Comparison of ENCODE assay signal across 13 mouse cellular contexts in genomic region chr2:3682699-3683098, GRCm38 (mm10).
"Had no signal": no experiment of that assay in that cellular context is flagged by ENCODE, and none has a peak within 500 bp of the region (broad histone marks: within the 10 kb centered on the region; RNA-seq: fewer than 3 reads in every experiment).

No protein-coding gene starts in this region.

- H3K27ac ChIP-seq: liver, embryonic 15.5 days had no signal

- DNase-seq: kidney, adult 8-10 months; kidney, postnatal 25 days; lung, embryonic 14.5 days; lung, postnatal 10 days; lung, postnatal 4 days; right cerebral cortex, adult 18-20 months; right cerebral cortex, postnatal 25 days; thymus, postnatal 36 days had no signal

- ATAC-seq: intestine, postnatal 0 days had no signal

- H3K36me3 ChIP-seq: limb, embryonic 15.5 days; liver, embryonic 15.5 days; midbrain, embryonic 10.5 days; neural tube, embryonic 13.5 days had no signal

- H3K27me3 ChIP-seq: limb, embryonic 15.5 days; liver, embryonic 15.5 days; neural tube, embryonic 13.5 days had no signal

- H3K4me2 ChIP-seq: limb, embryonic 15.5 days; liver, embryonic 15.5 days; lung, embryonic 14.5 days had no signal

- H3K4me1 ChIP-seq: liver, embryonic 15.5 days had no signal

- H3K9me3 ChIP-seq: limb, embryonic 15.5 days; liver, embryonic 15.5 days; midbrain, embryonic 10.5 days; neural tube, embryonic 13.5 days had no signal

- H3K9ac ChIP-seq: limb, embryonic 15.5 days; liver, embryonic 15.5 days; lung, embryonic 14.5 days had no signal

- H3K4me3 ChIP-seq: limb, embryonic 15.5 days; liver, embryonic 15.5 days; midbrain, embryonic 10.5 days; neural tube, embryonic 13.5 days had no signal
